25 mouse cellular contexts compared by ENCODE assay signal in genomic region chr1:165051294-165051693, GRCm38 (mm10).
"Had no signal": no experiment of that assay in that cellular context is flagged by ENCODE, and none has a peak within 500 bp of the region (broad histone marks: within the 10 kb centered on the region; RNA-seq: fewer than 3 reads in every experiment).

No protein-coding gene starts in this region.

- H3K4me2 ChIP-seq: heart, embryonic 11.5 days; hindbrain, embryonic 13.5 days; hindbrain, embryonic 15.5 days; kidney, embryonic 15.5 days; limb, embryonic 13.5 days; limb, embryonic 15.5 days; liver, embryonic 12.5 days had no signal

- H3K4me3 ChIP-seq: gastrocnemius, adult 2 months; heart, adult 2 months; hindbrain, embryonic 13.5 days; hindbrain, embryonic 15.5 days; kidney, embryonic 15.5 days; limb, embryonic 13.5 days; limb, embryonic 15.5 days; liver, embryonic 12.5 days had no signal

- H3K27ac ChIP-seq: gastrocnemius, adult 2 months; heart, adult 2 months; hindbrain, embryonic 13.5 days; hindbrain, embryonic 15.5 days; hindbrain, postnatal 0 days; kidney, embryonic 15.5 days; kidney, postnatal 0 days; limb, embryonic 13.5 days; limb, embryonic 15.5 days; liver, embryonic 12.5 days; liver, embryonic 14.5 days had no signal

- H3K9me3 ChIP-seq: hindbrain, embryonic 13.5 days; hindbrain, embryonic 15.5 days; kidney, embryonic 15.5 days; limb, embryonic 13.5 days; limb, embryonic 15.5 days; liver, embryonic 12.5 days had no signal

- H3K4me1 ChIP-seq: limb, embryonic 13.5 days; liver, embryonic 12.5 days had no signal

- ATAC-seq: hindbrain, postnatal 0 days; intestine, embryonic 16.5 days; liver, embryonic 12.5 days had no signal

- H3K9ac ChIP-seq: hindbrain, embryonic 13.5 days; hindbrain, embryonic 15.5 days; kidney, embryonic 15.5 days; limb, embryonic 13.5 days; limb, embryonic 15.5 days; liver, embryonic 12.5 days; liver, embryonic 14.5 days had no signal

- H3K36me3 ChIP-seq: hindbrain, embryonic 13.5 days; hindbrain, embryonic 15.5 days; kidney, embryonic 15.5 days; limb, embryonic 13.5 days; limb, embryonic 15.5 days; liver, embryonic 12.5 days had no signal

- H3K27me3 ChIP-seq: hindbrain, embryonic 13.5 days; hindbrain, embryonic 15.5 days; kidney, embryonic 15.5 days; limb, embryonic 13.5 days; limb, embryonic 15.5 days; liver, embryonic 12.5 days had no signal

- DNase-seq: gastrocnemius, adult 2 months; gastrocnemius, postnatal 10 days; gastrocnemius, postnatal 25 days; heart, adult 2 months; heart, postnatal 10 days; heart, postnatal 36 days; kidney, adult 11 months; kidney, adult 2 months; kidney, adult 9 months; kidney, postnatal 14 days; kidney, postnatal 36 days; layer of hippocampus, adult 9-11 months; layer of hippocampus, postnatal 36 days; left cerebral cortex, postnatal 4 days had no signal
